In the genomic region with DNA sequence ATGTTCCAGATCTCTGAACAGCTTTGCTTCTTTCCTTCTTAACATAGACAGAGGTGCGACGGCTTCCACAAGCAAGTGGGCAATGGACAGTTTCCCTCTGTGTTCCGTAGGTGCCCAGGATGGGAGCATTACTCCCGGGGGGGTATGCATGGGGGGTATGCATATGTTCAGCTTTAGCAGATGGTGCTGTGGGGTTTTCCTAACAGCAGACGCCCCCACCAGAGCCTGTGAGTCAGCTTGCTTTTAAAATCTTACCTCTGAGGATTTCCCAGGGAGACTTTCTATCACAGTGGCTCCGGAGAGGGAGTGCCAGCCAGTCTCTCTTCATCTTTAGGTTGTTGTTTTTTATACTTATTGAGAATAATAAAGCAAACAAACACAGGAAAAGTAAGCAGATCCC, we compare ENCODE assay signal across 37 mouse cellular contexts. TPM values are rescaled to one million over a fixed set of nuclear protein-coding genes. Genes with fewer than 3 reads are reported as not detected.
A peak's percentile ranks its signal among the peaks of the same experiment; 100 is the strongest.
DNase-seq lines count a peak whose midpoint lies in the region; ATAC-seq and TF ChIP-seq lines count a peak whose summit lies in the region.
"Had no signal": no experiment of that assay in that cellular context is flagged by ENCODE, and none has a peak within 500 bp of the region (broad histone marks: within the 10 kb centered on the region; RNA-seq: fewer than 3 reads in every experiment).

No protein-coding gene starts in this region.

- peaks cover 14% of the 10 kb centered on the region for H3K4me1 ChIP-seq in testis, adult 2 months (ENCODE audit: control insufficient read depth, insufficient read depth, low read length)
- H3K4me1 ChIP-seq in hindbrain, embryonic 14.5 days (replicated peaks; ENCODE audit: control insufficient read depth, insufficient read depth, low read length): no peaks in the 10 kb centered on the region
- H3K4me1 ChIP-seq: embryonic facial prominence, embryonic 13.5 days; forebrain, embryonic 15.5 days; heart, embryonic 12.5 days; intestine, embryonic 15.5 days; limb, embryonic 13.5 days; lung, embryonic 15.5 days; midbrain, embryonic 15.5 days; neural tube, embryonic 15.5 days had no signal

- no peak for TF ChIP-seq CTCF in testis, adult 2 months (IDR thresholded peaks at IDR 0.05; ENCODE audit: control insufficient read depth, insufficient read depth, insufficient replicate concordance, low read depth, low read length)

- no peak for TF ChIP-seq POLR2A in testis, adult 2 months (IDR thresholded peaks at IDR 0.05; ENCODE audit: control insufficient read depth, low read depth, low read length)

- peak; percentile 50 to 60 for DNase-seq in left cerebral cortex, adult 18-20 months (ENCODE audit: low spot score in 2 of 2)
- no peak for DNase-seq in left cerebral cortex, adult 11 months (ENCODE audit: low spot score)
- DNase-seq in testis, postnatal 10 days (ENCODE audit: low spot score): no peak
- DNase-seq in right cerebral cortex, postnatal 25 days: peak; percentile 59
- DNase-seq in hindbrain, embryonic 14.5 days (ENCODE audit: low spot score): no peak
- DNase-seq: adrenal gland, postnatal 25 days; B cell, adult 2 months; cerebellum, adult 18-20 months; cerebellum, postnatal 10 days; heart, adult 2 months; kidney, adult 2 months; kidney, postnatal 4 days had no signal

- H3K27ac ChIP-seq in testis, adult 2 months (ENCODE audit: control insufficient read depth, insufficient read depth, low read depth, low read length): no peak overlapping the region
- H3K27ac ChIP-seq in hindbrain, embryonic 14.5 days: no peak overlapping the region
- H3K27ac ChIP-seq: embryonic facial prominence, embryonic 13.5 days; forebrain, embryonic 10.5 days; forebrain, embryonic 15.5 days; heart, adult 2 months; hindbrain, postnatal 0 days; intestine, embryonic 15.5 days; kidney, postnatal 0 days; limb, embryonic 13.5 days; lung, embryonic 15.5 days; midbrain, embryonic 10.5 days; midbrain, embryonic 15.5 days; neural tube, embryonic 15.5 days; stomach, postnatal 0 days had no signal

- H3K9me3 ChIP-seq in hindbrain, embryonic 14.5 days (ENCODE audit: control insufficient read depth, low read length): no peaks in the 10 kb centered on the region
- H3K9me3 ChIP-seq: embryonic facial prominence, embryonic 13.5 days; forebrain, embryonic 15.5 days; intestine, embryonic 15.5 days; limb, embryonic 13.5 days; lung, embryonic 15.5 days; midbrain, embryonic 15.5 days; neural tube, embryonic 15.5 days had no signal

- no peak overlapping the region for H3K9ac ChIP-seq in hindbrain, embryonic 14.5 days
- H3K9ac ChIP-seq: embryonic facial prominence, embryonic 13.5 days; forebrain, embryonic 15.5 days; heart, embryonic 12.5 days; intestine, embryonic 15.5 days; limb, embryonic 13.5 days; lung, embryonic 15.5 days; midbrain, embryonic 15.5 days; neural tube, embryonic 15.5 days had no signal

- no peaks in the 10 kb centered on the region for H3K36me3 ChIP-seq in testis, adult 2 months (ENCODE audit: control insufficient read depth, insufficient read depth, low read length)
- no peaks in the 10 kb centered on the region for H3K36me3 ChIP-seq in hindbrain, embryonic 14.5 days (replicated peaks; ENCODE audit: control insufficient read depth, insufficient read depth)
- H3K36me3 ChIP-seq: embryonic facial prominence, embryonic 13.5 days; forebrain, embryonic 10.5 days; forebrain, embryonic 15.5 days; heart, embryonic 12.5 days; intestine, embryonic 15.5 days; limb, embryonic 13.5 days; lung, embryonic 15.5 days; midbrain, embryonic 10.5 days; midbrain, embryonic 15.5 days; neural tube, embryonic 15.5 days had no signal

- H3K4me3 ChIP-seq in testis, adult 2 months (ENCODE audit: control insufficient read depth, low read depth, low read length): peak overlapping the region; percentile 42
- no peak overlapping the region for H3K4me3 ChIP-seq in hindbrain, embryonic 14.5 days (replicated peaks; ENCODE audit: low read length)
- H3K4me3 ChIP-seq: embryonic facial prominence, embryonic 13.5 days; forebrain, embryonic 10.5 days; forebrain, embryonic 15.5 days; heart, adult 2 months; heart, embryonic 12.5 days; intestine, embryonic 15.5 days; limb, embryonic 13.5 days; lung, embryonic 15.5 days; midbrain, embryonic 10.5 days; midbrain, embryonic 15.5 days; neural tube, embryonic 15.5 days had no signal

- H3K27me3 ChIP-seq in testis, adult 2 months (ENCODE audit: control insufficient read depth, insufficient read depth, low read length): no peaks in the 10 kb centered on the region
- H3K27me3 ChIP-seq in hindbrain, embryonic 14.5 days (ENCODE audit: control insufficient read depth, insufficient read depth, low read length): no peaks in the 10 kb centered on the region; the same call in 1 of the 2 replicates
- H3K27me3 ChIP-seq: embryonic facial prominence, embryonic 13.5 days; forebrain, embryonic 15.5 days; intestine, embryonic 15.5 days; lung, embryonic 15.5 days; midbrain, embryonic 15.5 days; neural tube, embryonic 15.5 days had no signal

- ATAC-seq in hindbrain, embryonic 14.5 days (ENCODE audit: low FRiP score): no peak
- ATAC-seq: forebrain, embryonic 15.5 days; hindbrain, postnatal 0 days; intestine, embryonic 15.5 days; midbrain, embryonic 15.5 days had no signal

- 74% methylated on average over 6 of the region's 6 CpGs for WGBS in hindbrain, embryonic 14.5 days

- no peak overlapping the region for H3K4me2 ChIP-seq in hindbrain, embryonic 14.5 days (replicated peaks)
- H3K4me2 ChIP-seq: embryonic facial prominence, embryonic 13.5 days; forebrain, embryonic 15.5 days; heart, embryonic 12.5 days; intestine, embryonic 15.5 days; limb, embryonic 13.5 days; liver, embryonic 11.5 days; lung, embryonic 15.5 days; midbrain, embryonic 15.5 days; neural tube, embryonic 15.5 days had no signal

RNA-seq across cellular contexts. Expression of a gene that starts 9.8 kb away (rescaled TPM):
- under 1 TPM; 0.21 to 0.28 TPM for total RNA-seq in left cerebral cortex, adult 18-20 months (2021)
- polyA plus RNA-seq in testis, adult 2 months (2012; rRNA removed): 1.7 and 2.4 TPM in 2 replicates
- polyA plus RNA-seq in hindbrain, embryonic 14.5 days (2014; fragmentation: Nextera tagmentation; extraction: Ambion mirVana): not detected in 2 replicates
- total RNA-seq: adrenal gland, adult 18-20 months; common myeloid progenitor, adult 5-6 weeks; gastrocnemius, adult 8-10 months; gastrocnemius, postnatal 4 days; heart, adult 2 months; hematopoietic stem cell, adult 5-6 weeks; megakaryocyte progenitor cell, adult 5-6 weeks had no signal
- polyA plus RNA-seq: embryonic facial prominence, embryonic 13.5 days; forebrain, embryonic 10.5 days; forebrain, embryonic 15.5 days; heart, adult 2 months; heart, embryonic 12.5 days; heart, postnatal 0 days; intestine, embryonic 15.5 days; kidney, adult 2 months; kidney, postnatal 0 days; limb, embryonic 13.5 days; liver, embryonic 11.5 days; liver, embryonic 16.5 days; midbrain, embryonic 10.5 days; neural tube, embryonic 15.5 days; spleen, adult 2 months; stomach, postnatal 0 days had no signal

RNA-seq across cellular contexts. Expression of a gene that starts 18.6 kb away (rescaled TPM):
- 1 to 10 TPM in 1 of 2 experiments, under 1 TPM in 1; 0.40 to 1.0 TPM for total RNA-seq in left cerebral cortex, adult 18-20 months (2021)
- 2.5 and 3.0 TPM in 2 replicates for polyA plus RNA-seq in testis, adult 2 months (2012; rRNA removed)
- polyA plus RNA-seq in hindbrain, embryonic 14.5 days (2014; fragmentation: Nextera tagmentation; extraction: Ambion mirVana): 0.29 and 0.91 TPM in 2 replicates
- total RNA-seq: adrenal gland, adult 18-20 months; adrenal gland, postnatal 25 days; common myeloid progenitor, adult 5-6 weeks; gastrocnemius, adult 8-10 months; gastrocnemius, postnatal 4 days; heart, adult 2 months; hematopoietic stem cell, adult 5-6 weeks; megakaryocyte progenitor cell, adult 5-6 weeks had no signal
- polyA plus RNA-seq: embryonic facial prominence, embryonic 13.5 days; forebrain, embryonic 10.5 days; forebrain, embryonic 15.5 days; heart, adult 2 months; heart, embryonic 12.5 days; heart, postnatal 0 days; intestine, embryonic 15.5 days; kidney, adult 2 months; kidney, postnatal 0 days; limb, embryonic 13.5 days; liver, embryonic 16.5 days; lung, embryonic 15.5 days; midbrain, embryonic 15.5 days; spleen, adult 2 months; stomach, postnatal 0 days had no signal

RNA-seq across cellular contexts. Expression of a gene that starts 21.4 kb away (rescaled TPM):
- 10 to 100 TPM; 14.0 to 14.5 TPM for total RNA-seq in left cerebral cortex, adult 18-20 months (2021)
- 0.61 and 1.2 TPM in 2 replicates for polyA plus RNA-seq in testis, adult 2 months (2012; rRNA removed)
- 8.2 and 8.3 TPM in 2 replicates for polyA plus RNA-seq in hindbrain, embryonic 14.5 days (2014; fragmentation: Nextera tagmentation; extraction: Ambion mirVana)
- total RNA-seq: adrenal gland, postnatal 25 days; common myeloid progenitor, adult 5-6 weeks; heart, adult 2 months; hematopoietic stem cell, adult 5-6 weeks; megakaryocyte progenitor cell, adult 5-6 weeks had no signal
- polyA plus RNA-seq: embryonic facial prominence, embryonic 13.5 days; heart, adult 2 months; kidney, postnatal 0 days; liver, embryonic 16.5 days; lung, embryonic 15.5 days; spleen, adult 2 months had no signal

RNA-seq across cellular contexts. Expression of a gene that starts 36.1 kb away (rescaled TPM):
- not detected for total RNA-seq in left cerebral cortex, adult 18-20 months (2021)
- 1.2 and 1.6 TPM in 2 replicates for polyA plus RNA-seq in testis, adult 2 months (2012; rRNA removed)
- polyA plus RNA-seq in hindbrain, embryonic 14.5 days (2014; fragmentation: Nextera tagmentation; extraction: Ambion mirVana): not detected in 2 replicates
- total RNA-seq: adrenal gland, adult 18-20 months; adrenal gland, postnatal 25 days; common myeloid progenitor, adult 5-6 weeks; gastrocnemius, adult 8-10 months; gastrocnemius, postnatal 4 days; heart, adult 2 months; hematopoietic stem cell, adult 5-6 weeks; hindbrain, postnatal 0 days; megakaryocyte progenitor cell, adult 5-6 weeks had no signal
- polyA plus RNA-seq: brain, embryonic 14.5 days; embryonic facial prominence, embryonic 13.5 days; forebrain, embryonic 10.5 days; forebrain, embryonic 15.5 days; heart, adult 2 months; heart, embryonic 12.5 days; heart, postnatal 0 days; hindbrain, postnatal 0 days; intestine, embryonic 15.5 days; kidney, adult 2 months; kidney, postnatal 0 days; limb, embryonic 13.5 days; liver, embryonic 11.5 days; liver, embryonic 16.5 days; lung, embryonic 15.5 days; midbrain, embryonic 10.5 days; midbrain, embryonic 15.5 days; spleen, adult 2 months; stomach, postnatal 0 days had no signal

RNA-seq across cellular contexts. Expression of a gene that starts 36.8 kb away (rescaled TPM):
- total RNA-seq in left cerebral cortex, adult 18-20 months (2021): 1 to 10 TPM; 7.7 to 8.6 TPM
- polyA plus RNA-seq in testis, adult 2 months (2012; rRNA removed): 2.6 and 2.9 TPM in 2 replicates
- polyA plus RNA-seq in hindbrain, embryonic 14.5 days (2014; fragmentation: Nextera tagmentation; extraction: Ambion mirVana): 15.2 and 16.0 TPM in 2 replicates

Comparison
In these comparisons a context has a peak if more than half of its experiments do, and no peak if none do; other contexts are left out.
1. DNase-seq: peak in left cerebral cortex, adult 18-20 months (2 of 2) and right cerebral cortex, postnatal 25 days (single experiment); none in left cerebral cortex, adult 11 months (single experiment), testis, postnatal 10 days (single experiment) and hindbrain, embryonic 14.5 days (single experiment).